Mouse (Mus musculus): ENCODE measurements around the gene Fads3. TPM values are rescaled to one million over a fixed set of nuclear protein-coding genes. Genes with fewer than 3 reads are reported as not detected.
A peak's percentile ranks its signal among the peaks of the same experiment; 100 is the strongest.

Gene Fads3
- polyA plus RNA-seq, 1 experiment, result 4.6 TPM

DNA sequence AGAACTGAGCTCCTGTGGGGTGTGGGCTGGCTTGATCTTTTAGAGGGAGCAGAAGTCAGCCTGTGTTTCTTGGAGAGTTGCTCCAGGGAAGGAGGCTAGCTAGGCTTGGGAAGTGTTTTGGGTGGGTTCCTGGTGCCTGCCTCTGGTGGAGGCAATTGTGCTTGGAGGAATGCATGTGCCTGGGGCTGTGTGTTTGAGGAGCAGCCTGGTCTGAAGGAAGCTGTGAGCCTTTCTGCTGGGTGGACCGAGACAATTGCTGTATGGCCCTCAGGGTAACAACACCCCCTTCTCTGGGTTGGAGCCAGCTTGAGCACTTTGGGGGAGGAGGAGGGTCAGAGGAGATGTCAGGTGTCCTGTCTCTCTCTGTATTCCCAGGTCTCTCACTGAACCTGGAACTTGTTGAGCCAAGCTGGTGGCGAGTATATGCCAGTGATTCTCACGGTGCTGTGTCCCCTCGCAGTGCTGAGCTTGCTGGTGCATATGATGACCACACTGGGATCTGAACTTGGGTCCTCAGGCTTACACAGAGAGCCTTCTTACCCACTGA, 22.1 kb upstream of the Fads3 start:
- H3K4me1 ChIP-seq (ENCODE audit: control insufficient read depth, insufficient read depth, low read length), result peaks cover 38% of the 10 kb centered on the region
- H3K4me3 ChIP-seq (ENCODE audit: insufficient read depth, low read length), result peak overlapping the region; percentile 81
- peak overlapping the region; percentile 53 for H3K27ac ChIP-seq (ENCODE audit: insufficient read depth, low read depth, low read length)

DNA sequence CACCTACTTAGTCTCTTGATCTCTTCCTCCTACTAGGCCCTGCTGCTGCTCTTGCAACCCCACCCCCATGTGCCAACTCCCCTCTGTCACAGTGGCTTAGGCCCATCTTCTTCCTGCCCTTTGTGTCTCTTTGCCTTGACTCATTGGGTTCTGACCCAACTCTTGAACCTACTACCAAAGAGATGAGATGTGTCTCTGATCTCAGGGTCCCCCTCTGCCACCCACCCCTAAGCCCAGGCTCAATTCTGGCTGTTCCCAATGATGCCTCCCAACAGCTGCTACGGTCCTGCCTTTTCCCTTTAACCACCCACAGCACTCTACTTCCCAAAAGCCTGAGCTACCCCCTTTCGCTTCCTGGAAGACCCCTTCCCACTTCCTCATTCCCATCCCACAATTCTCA, 19.4 kb upstream of the Fads3 start:
- Histone ChIP-seq H3K4me1 (ENCODE audit: control insufficient read depth, insufficient read depth, low read length) (peaks cover 54% of the 10 kb centered on the region), H3K4me3 (ENCODE audit: insufficient read depth, low read length) (peak overlapping the region; percentile 47), H3K27ac (ENCODE audit: insufficient read depth, low read depth, low read length) (peak overlapping the region; percentile 99)
- TF ChIP-seq POLR2A (IDR thresholded peaks at IDR 0.05; ENCODE audit: borderline replicate concordance, low read depth, low read length) (no peak), CTCF (IDR thresholded peaks at IDR 0.05; ENCODE audit: low read depth, low read length) (no peak)

More for the DNA sequence above, 22.1 kb upstream of the Fads3 start:
- no peak for TF ChIP-seq CTCF (IDR thresholded peaks at IDR 0.05; ENCODE audit: low read depth, low read length)
- TF ChIP-seq POLR2A (IDR thresholded peaks at IDR 0.05; ENCODE audit: borderline replicate concordance, low read depth, low read length), result no peak

DNA sequence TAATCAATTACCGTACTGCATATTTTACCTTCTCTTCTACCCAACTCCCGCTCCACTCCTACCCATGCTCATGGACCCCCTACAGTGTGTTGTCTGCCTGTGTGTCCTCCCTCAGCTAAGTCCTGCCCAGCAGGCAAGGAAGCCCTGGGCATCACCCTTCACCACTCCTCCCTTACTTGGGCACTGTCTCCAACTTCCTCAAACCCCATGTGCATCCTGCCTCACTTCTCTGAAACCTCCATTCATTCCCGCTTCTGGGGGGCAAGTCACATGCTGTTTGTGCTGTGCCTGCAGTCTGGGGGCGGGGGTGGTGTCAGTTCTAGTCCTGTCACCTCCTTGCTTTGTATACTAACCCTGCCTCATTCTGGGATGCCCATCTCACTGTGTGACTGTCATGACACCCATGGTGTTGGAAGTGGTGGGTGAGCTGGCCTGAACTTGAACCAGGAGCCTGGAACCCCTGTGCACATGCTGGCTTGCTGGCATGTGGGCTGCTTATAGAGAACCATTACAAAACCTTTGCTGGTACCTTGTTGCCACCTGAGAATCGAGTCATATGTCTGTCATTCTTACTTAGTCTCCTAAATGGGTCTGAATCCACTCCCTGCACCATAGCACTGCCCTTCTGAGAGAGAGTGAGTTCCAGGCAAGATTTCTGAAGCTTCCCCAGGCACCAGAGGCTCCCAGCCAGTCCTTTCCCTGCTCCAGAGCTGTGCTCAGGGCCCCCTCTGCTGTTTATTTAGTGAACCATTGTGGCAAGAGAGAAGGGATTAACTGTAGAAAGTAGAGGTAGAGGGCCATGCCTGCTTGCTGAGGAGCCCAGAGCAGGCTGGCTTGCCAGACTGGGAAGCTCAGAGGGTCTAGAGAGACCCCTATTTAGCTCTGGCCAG, 18.7 kb upstream of the Fads3 start:
- peak overlapping the region; percentile 47 for H3K4me3 ChIP-seq (ENCODE audit: insufficient read depth, low read length)
- peak; percentile 12; the same call in 1 of the 2 replicates for TF ChIP-seq CTCF (IDR thresholded peaks at IDR 0.05; ENCODE audit: low read depth, low read length)
- TF ChIP-seq POLR2A (IDR thresholded peaks at IDR 0.05; ENCODE audit: borderline replicate concordance, low read depth, low read length), result no peak
- peak overlapping the region; percentile 99 for H3K27ac ChIP-seq (ENCODE audit: insufficient read depth, low read depth, low read length)
- H3K4me1 ChIP-seq (ENCODE audit: control insufficient read depth, insufficient read depth, low read length), result peaks cover 51% of the 10 kb centered on the region

DNA sequence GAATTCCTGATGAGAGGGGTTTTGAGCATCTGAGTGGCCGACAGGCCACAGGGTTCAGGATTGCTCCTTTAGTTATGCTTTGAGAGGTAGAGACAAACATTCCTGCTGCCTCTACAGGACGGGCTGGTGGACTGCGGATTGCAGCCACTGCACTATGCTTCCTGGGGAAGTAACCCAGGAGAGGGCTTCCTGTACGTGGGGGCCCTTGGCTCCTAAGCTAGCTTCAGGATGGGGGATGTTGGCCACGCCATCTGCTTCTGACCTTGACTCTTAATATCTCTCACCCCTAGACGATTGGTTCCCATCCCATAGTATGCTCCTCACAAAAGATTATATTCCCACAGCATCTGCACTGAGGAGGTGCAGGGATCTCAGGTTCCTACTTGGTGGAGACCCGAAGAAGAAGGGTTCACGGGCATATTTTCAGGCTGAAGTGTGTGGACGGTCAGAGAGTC, 18.0 kb upstream of the Fads3 start:
- H3K27ac ChIP-seq (ENCODE audit: insufficient read depth, low read depth, low read length), result peak overlapping the region; percentile 99
- H3K4me3 ChIP-seq (ENCODE audit: insufficient read depth, low read length), result peak overlapping the region; percentile 33
- TF ChIP-seq POLR2A (IDR thresholded peaks at IDR 0.05; ENCODE audit: borderline replicate concordance, low read depth, low read length), result no peak
- no peak for TF ChIP-seq CTCF (IDR thresholded peaks at IDR 0.05; ENCODE audit: low read depth, low read length)
- H3K4me1 ChIP-seq (ENCODE audit: control insufficient read depth, insufficient read depth, low read length), result peaks cover 49% of the 10 kb centered on the region

DNA sequence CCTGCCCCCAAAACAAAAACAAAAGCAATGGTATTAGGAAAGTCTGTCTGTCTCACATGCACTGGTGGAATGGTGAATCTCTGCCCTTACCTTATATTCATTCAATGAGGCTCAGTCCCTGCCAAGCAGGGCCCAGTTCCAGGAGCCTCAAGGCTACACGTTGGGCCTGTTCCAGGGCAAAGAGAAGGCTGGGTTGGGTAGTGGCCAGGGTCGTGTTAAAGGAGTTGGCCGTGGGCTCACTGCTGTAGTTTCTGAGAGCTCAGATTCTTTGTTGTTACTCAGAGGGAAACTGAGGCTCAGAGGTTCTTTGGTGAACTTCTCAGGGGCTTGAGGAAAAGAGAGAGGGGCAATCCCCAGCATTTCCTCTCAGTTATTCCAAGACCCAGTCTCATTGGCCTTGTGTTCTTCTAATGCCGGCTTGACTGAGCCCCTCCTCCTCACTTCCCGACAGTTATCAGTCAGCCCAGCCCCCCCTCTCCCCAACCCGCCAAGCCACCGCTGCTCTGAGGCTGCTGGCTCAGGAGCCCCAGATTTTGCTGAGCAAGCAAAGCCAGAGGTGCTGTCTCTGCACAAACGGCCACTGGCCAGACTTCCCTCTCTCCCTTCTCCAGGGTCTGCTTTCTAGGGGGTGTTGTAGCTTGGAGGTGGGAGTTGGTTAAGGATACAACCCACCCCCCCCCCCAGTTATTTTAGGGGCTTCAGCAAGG, 16.0 kb upstream of the Fads3 start:
- TF ChIP-seq POLR2A (IDR thresholded peaks at IDR 0.05; ENCODE audit: borderline replicate concordance, low read depth, low read length) (no peak), CTCF (IDR thresholded peaks at IDR 0.05; ENCODE audit: low read depth, low read length) (no peak)
- H3K4me3 ChIP-seq (ENCODE audit: insufficient read depth, low read length), result peak overlapping the region; percentile 45
- H3K27ac ChIP-seq (ENCODE audit: insufficient read depth, low read depth, low read length), result peak overlapping the region; percentile 99
- H3K4me1 ChIP-seq (ENCODE audit: control insufficient read depth, insufficient read depth, low read length), result peaks cover 49% of the 10 kb centered on the region

DNA sequence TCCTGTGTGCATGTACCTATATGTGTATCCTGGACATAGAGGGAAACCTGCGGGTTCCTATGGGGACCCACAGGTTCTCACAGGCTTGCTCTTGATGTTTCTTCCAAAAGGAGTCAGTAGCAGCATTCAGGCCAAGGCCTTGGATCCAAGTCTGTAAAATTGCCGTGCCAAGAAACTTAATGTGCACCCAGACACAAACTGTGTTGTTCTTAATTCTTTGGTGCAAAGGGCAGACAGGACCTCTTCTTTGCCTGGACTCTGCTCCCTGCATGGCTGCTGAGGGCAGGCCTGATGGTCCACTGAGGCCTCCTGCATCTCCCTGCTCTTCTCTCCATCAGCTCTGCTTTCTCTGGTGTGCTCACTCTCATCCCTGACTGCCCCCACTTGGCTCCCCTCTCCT, 11.6 kb upstream of the Fads3 start:
- Histone ChIP-seq H3K4me1 (ENCODE audit: control insufficient read depth, insufficient read depth, low read length) (peaks cover 15% of the 10 kb centered on the region), H3K4me3 (ENCODE audit: insufficient read depth, low read length) (no peak overlapping the region), H3K27ac (ENCODE audit: insufficient read depth, low read depth, low read length) (no peak overlapping the region)
- TF ChIP-seq CTCF (IDR thresholded peaks at IDR 0.05; ENCODE audit: low read depth, low read length) (no peak), POLR2A (IDR thresholded peaks at IDR 0.05; ENCODE audit: borderline replicate concordance, low read depth, low read length) (no peak)

DNA sequence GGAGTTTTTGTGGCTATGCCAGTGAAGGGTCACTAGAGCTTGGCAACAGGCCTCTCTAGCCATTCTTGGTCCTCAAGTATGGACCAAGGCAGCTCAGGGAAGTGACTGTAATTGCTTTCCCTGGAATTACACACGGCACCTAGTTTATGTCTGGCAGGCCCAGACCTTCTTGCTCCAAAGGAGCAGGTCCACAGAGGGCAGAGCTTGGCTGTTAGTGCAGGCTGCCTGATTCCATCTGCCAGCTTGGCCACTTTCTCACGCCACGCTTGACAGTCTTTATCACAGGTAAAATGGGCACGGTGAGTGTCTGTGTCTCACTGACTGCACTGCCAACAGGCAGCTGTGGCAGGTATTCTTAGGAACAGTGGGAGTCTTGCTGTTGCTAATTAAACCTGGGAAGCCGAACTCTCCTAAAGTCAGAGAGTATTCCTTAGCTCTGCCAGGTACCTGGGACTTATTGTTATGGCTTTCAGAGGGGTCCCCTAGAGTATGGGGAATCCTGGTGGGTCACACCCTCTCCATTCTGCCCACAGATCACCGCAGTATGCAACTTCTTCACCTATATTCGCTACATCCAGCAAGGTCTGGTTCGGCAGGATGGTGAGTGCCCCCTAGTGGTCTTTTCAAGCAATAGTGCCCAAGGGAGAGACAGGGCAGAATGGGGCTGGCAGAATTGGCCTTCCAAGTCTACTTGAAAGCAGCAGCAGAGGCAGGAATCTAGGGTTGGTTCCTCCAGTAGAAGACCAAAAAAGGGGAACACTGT, 8.0 kb upstream of the Fads3 start:
- peak; percentile 83 for TF ChIP-seq CTCF (IDR thresholded peaks at IDR 0.05; ENCODE audit: low read depth, low read length)
- TF ChIP-seq POLR2A (IDR thresholded peaks at IDR 0.05; ENCODE audit: borderline replicate concordance, low read depth, low read length), result no peak
- Histone ChIP-seq H3K27ac (ENCODE audit: insufficient read depth, low read depth, low read length) (no peak overlapping the region), H3K4me1 (ENCODE audit: control insufficient read depth, insufficient read depth, low read length) (peaks cover 9% of the 10 kb centered on the region), H3K4me3 (ENCODE audit: insufficient read depth, low read length) (no peak overlapping the region)

DNA sequence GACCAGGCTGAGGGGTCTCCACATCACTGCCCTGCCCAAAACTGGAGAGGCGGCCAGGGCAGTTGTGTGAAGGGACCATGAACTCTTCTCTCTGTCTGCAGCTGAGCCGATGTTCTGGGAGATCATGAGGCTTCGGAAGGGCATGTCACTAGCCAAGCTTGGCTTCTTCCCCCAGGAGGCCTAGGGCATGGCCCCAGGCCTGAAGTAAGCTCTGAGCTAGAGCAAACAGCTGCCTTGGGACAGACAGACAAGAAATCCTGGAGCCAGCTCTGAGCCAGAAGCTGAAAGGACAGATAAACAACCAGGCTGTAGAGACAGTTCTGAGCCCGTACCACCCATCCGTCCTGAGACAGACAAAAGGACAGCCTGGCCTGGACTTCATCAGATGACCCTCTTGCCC, 7.0 kb upstream of the Fads3 start:
- no peak overlapping the region for H3K27ac ChIP-seq (ENCODE audit: insufficient read depth, low read depth, low read length)
- H3K4me3 ChIP-seq (ENCODE audit: insufficient read depth, low read length), result no peak overlapping the region
- H3K4me1 ChIP-seq (ENCODE audit: control insufficient read depth, insufficient read depth, low read length), result peaks cover 9% of the 10 kb centered on the region
- no peak for TF ChIP-seq CTCF (IDR thresholded peaks at IDR 0.05; ENCODE audit: low read depth, low read length)
- TF ChIP-seq POLR2A (IDR thresholded peaks at IDR 0.05; ENCODE audit: borderline replicate concordance, low read depth, low read length), result no peak

DNA sequence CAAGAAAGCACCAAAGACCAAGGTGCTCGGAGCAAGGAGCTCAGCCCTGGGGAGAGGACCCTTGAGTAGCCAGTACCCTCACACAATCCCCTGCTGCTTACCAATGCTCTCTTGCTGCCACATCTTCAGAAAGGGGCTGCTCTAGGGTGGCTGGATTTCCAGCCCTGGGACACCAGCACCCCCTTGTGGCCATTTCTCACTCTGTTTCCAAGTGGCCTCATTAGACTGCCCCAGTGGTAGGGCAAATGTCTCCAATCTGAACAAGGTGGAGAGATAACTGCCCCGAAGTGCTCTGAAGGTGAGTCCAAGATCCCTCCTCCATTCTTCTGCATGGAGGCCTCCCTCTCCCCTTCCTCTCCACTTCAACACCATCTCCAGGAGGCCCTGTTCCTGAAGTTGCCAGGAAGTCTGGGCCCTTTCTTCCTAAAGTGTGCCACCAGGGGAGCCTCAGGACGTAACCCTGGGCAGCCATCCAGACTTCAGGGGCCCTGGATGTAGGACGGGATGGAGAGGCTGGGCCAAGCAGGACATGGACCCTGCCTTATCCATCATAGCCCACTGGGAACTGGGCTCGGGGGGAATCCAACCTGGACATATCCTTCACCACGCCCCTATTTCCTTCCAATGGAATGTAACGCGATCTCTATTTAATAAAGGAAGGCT, 6.5 kb upstream of the Fads3 start:
- Histone ChIP-seq H3K4me1 (ENCODE audit: control insufficient read depth, insufficient read depth, low read length) (peaks cover 9% of the 10 kb centered on the region), H3K27ac (ENCODE audit: insufficient read depth, low read depth, low read length) (no peak overlapping the region), H3K4me3 (ENCODE audit: insufficient read depth, low read length) (no peak overlapping the region)
- TF ChIP-seq POLR2A (IDR thresholded peaks at IDR 0.05; ENCODE audit: borderline replicate concordance, low read depth, low read length) (no peak), CTCF (IDR thresholded peaks at IDR 0.05; ENCODE audit: low read depth, low read length) (peak; percentile 87)

Measured in bone marrow macrophage, adult 2 months (primary cell).